Mouse (Mus musculus) small intestine, adult 2 months (tissue): ENCODE results near the gene Ppp6r1.

Experiments
- CTCF ChIP-seq: fragments of 200-500 bp; IDR thresholded peaks from 2 replicates; pipeline ENCODE4 v1.5.1; 2012; ENCODE audit warnings: low read depth, mild to moderate bottlenecking, control low read depth, inconsistent platforms, low read length, moderate library complexity, mixed read lengths; ENCODE audit not compliant: insufficient replicate concordance, insufficient read length; ENCODE audit errors: extremely low read depth
- POLR2A ChIP-seq: fragments of 200-500 bp; IDR thresholded peaks from 2 replicates; pipeline ENCODE4 v1.6.1; 2012; ENCODE audit warnings: low read depth, mild to moderate bottlenecking, control low read depth, inconsistent platforms, low read length, moderate library complexity

DNA sequence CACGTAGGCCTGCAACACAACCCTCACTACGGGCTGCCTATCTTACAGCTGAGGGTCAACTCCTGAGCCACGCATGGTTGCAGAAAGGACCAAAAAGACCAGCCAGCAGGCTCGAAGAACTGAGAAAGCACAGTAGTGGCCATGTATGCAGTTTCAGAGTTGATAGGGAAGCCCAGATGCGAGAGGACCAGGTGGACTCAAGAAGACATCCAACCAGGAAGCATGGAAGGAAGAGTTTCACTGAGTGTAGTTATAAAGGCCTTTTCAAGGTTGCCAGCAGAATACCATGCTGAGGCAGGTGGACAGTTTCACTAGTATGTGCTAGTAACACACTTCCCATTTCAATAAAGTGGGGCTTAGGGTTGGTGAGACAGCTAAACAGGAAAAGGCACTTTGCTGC lies 6.1 kb downstream of the Ppp6r1 start:
- no peak for TF ChIP-seq CTCF
- TF ChIP-seq POLR2A, result no peak
